Mouse (Mus musculus): ENCODE data around the gene Gm4981.

DNA sequence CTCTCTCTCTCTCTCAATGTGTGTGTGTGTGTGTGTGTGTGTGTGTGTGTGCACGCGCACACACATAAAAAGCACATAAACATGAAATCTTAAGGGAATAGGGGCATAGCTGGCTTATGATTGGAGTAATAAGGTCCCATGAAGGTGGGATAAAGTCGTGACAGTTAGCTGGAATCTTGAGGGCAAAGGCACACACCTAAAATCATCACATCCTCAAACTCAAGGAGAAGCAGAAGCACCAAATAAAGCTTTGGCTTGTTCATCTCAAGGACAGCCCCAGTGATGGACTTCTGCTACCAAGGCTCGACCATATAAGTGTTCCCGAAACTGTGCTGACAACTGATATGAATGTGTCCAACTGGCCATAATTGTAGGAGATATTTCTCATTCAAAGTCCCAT, 21.6 kb downstream of the Gm4981 start:
- TF ChIP-seq CTCF (IDR thresholded peaks at IDR 0.05; ENCODE audit: low read depth) (no peak), EP300 (IDR thresholded peaks at IDR 0.05; ENCODE audit: low read depth) (no peak)
